Mouse (Mus musculus) brown adipose tissue, adult 24 weeks (tissue): Measurements from ENCODE around the gene Cwc25. TPM values are rescaled to one million over a fixed set of nuclear protein-coding genes. Genes with fewer than 3 reads are reported as not detected.
"Not testable (repeated sequence)": the region's sequence is repeated elsewhere in the genome, so short reads cannot be mapped to it uniquely, and the experiment has no call there.

Experiments
- H3K27ac ChIP-seq: fragments of 200-500 bp; replicated peaks from 2 replicates; pipeline ENCODE4 v1.5.1; 2012; ENCODE audit warnings: low read depth, mild to moderate bottlenecking, low read length
- H3K4me1 ChIP-seq: fragments of 200-500 bp; 2 replicates; pipeline ENCODE4 v1.6.1; 2012; ENCODE audit warnings: low read length, mixed read lengths; ENCODE audit not compliant: control insufficient read depth, insufficient read depth, insufficient read length
- H3K4me3 ChIP-seq: fragments of 200-500 bp; 2 replicates; pipeline ENCODE4 v1.5.1; 2012; ENCODE audit warnings: low read depth, mild to moderate bottlenecking, low read length, moderate library complexity; ENCODE audit not compliant: insufficient read depth
- polyA plus RNA-seq: library from polyadenylated mRNA; stranded (reverse); fragments of >200 nt; gene quantifications from 2 replicates; pipeline ENCODE4 v1.2.4, GENCODE M21; 2012; ENCODE audit not compliant: missing spikeins, insufficient read depth, insufficient read length

Gene Cwc25
- polyA plus RNA-seq, 1 experiment, result 7.1 TPM

GRCm38 (mm10) chr11:97711200-97711900 is 55.0 kb downstream of the Cwc25 start:
- Histone ChIP-seq H3K27ac (no peak overlapping the region), H3K4me1 (no peaks in the 10 kb centered on the region), H3K4me3 (no peak overlapping the region)

- not testable (repeated sequence) for H3K27ac ChIP-seq, H3K4me3 ChIP-seq, H3K4me1 ChIP-seq
These were observed 56.3 kb downstream of the Cwc25 start for GRCm38 (mm10) chr11:97710067-97710466.

- Histone ChIP-seq H3K4me3 (peak within 1 kb of the TSS; percentile 85), H3K4me1 (peaks cover 8% of the 10 kb centered on the region), H3K27ac (peak within 1 kb of the TSS; percentile 74)
These were observed 63.1 kb downstream of the Cwc25 start, which contains the start of gene Psmb3 for GRCm38 (mm10) chr11:97703039-97703826. Gene Psmb3 (plus strand): TSS chr11:97703399.

GRCm38 (mm10) chr11:97702393-97702745 is 64.0 kb downstream of the Cwc25 start:
- peak overlapping the region; percentile 68 for H3K4me3 ChIP-seq
- peaks cover 8% of the 10 kb centered on the region for H3K4me1 ChIP-seq
- H3K27ac ChIP-seq, result no peak overlapping the region

GRCm38 (mm10) chr11:97701581-97702392 is 64.6 kb downstream of the Cwc25 start:
- no peak overlapping the region for H3K27ac ChIP-seq
- H3K4me3 ChIP-seq, result peak overlapping the region; percentile 7; the same call in 1 of the 2 replicates
- peaks cover 8% of the 10 kb centered on the region for H3K4me1 ChIP-seq

- peak overlapping the region; percentile 91 for H3K4me3 ChIP-seq
- H3K4me1 ChIP-seq, result peaks cover 8% of the 10 kb centered on the region
- H3K27ac ChIP-seq, result peak overlapping the region; percentile 91
These were observed 65.4 kb downstream of the Cwc25 start for GRCm38 (mm10) chr11:97700746-97701580.

- H3K4me1 ChIP-seq, result peaks cover 8% of the 10 kb centered on the region
- peak within 1 kb of the TSS; percentile 91 for H3K27ac ChIP-seq
- H3K4me3 ChIP-seq, result peak within 1 kb of the TSS; percentile 91
These were observed 66.2 kb downstream of the Cwc25 start, which contains the start of gene Pcgf2 for GRCm38 (mm10) chr11:97700003-97700745. Gene Pcgf2 (minus strand): TSS chr11:97700497.

GRCm38 (mm10) chr11:97699626-97700002 is 66.7 kb downstream of the Cwc25 start:
- Histone ChIP-seq H3K27ac (peak overlapping the region; percentile 91), H3K4me3 (peak overlapping the region; percentile 91), H3K4me1 (peaks cover 8% of the 10 kb centered on the region)

- Histone ChIP-seq H3K4me3 (peak overlapping the region; percentile 72), H3K4me1 (peaks cover 5% of the 10 kb centered on the region), H3K27ac (no peak overlapping the region)
These were observed 67.4 kb downstream of the Cwc25 start for GRCm38 (mm10) chr11:97698741-97699611.

- no peak overlapping the region for H3K27ac ChIP-seq
- H3K4me1 ChIP-seq, result peaks cover 5% of the 10 kb centered on the region
- H3K4me3 ChIP-seq, result peak overlapping the region; percentile 72; the same call in 1 of the 2 replicates
These were observed 68.3 kb downstream of the Cwc25 start for GRCm38 (mm10) chr11:97697891-97698529.

- H3K27ac ChIP-seq, result no peak overlapping the region
- H3K4me1 ChIP-seq, result peaks cover 5% of the 10 kb centered on the region
- H3K4me3 ChIP-seq, result no peak overlapping the region
These were observed 69.0 kb downstream of the Cwc25 start for GRCm38 (mm10) chr11:97697199-97697890.

GRCm38 (mm10) chr11:97696669-97697068 is 69.7 kb downstream of the Cwc25 start:
- H3K27ac ChIP-seq, result no peak overlapping the region
- H3K4me1 ChIP-seq, result peaks cover 5% of the 10 kb centered on the region
- no peak overlapping the region for H3K4me3 ChIP-seq
